Mouse (Mus musculus) c-Kit-positive CD71-negative TER-119-negative erythroid progenitor cells, embryonic 14.5 days (primary cell): ENCODE measurements around the gene Aoc1.
A peak's percentile ranks its signal among the peaks of the same experiment; 100 is the strongest.

Experiments used
- DNase-seq: peaks from one replicate; pipeline ENCODE4 v3.0.0-alpha.2; 2013; ENCODE audit warnings: low read depth

The Aoc1 gene

DNA sequence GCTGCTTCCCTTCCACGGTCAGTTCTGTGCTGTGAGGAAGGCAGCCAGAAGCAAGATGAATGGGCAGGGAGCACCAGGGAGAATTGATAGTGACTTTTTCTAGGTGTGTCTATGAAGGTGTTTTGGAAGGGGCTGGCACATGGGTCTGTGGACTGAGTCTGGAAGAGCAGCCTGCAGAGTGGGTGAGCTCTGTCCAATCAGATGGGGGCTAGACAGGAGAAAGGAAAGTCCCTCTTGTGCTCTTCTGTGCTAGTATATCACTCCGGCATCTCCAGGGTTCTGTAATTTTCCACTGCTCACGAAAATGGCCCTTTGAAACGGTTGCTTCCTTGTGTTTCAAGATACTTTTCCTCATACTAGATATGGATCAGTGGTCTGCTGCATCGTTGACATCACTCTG lies at the start of gene Aoc1:
Aoc1 (plus strand) TSS at position 301 of the 400 bp plus-strand sequence.
- no peak for DNase-seq

DNA sequence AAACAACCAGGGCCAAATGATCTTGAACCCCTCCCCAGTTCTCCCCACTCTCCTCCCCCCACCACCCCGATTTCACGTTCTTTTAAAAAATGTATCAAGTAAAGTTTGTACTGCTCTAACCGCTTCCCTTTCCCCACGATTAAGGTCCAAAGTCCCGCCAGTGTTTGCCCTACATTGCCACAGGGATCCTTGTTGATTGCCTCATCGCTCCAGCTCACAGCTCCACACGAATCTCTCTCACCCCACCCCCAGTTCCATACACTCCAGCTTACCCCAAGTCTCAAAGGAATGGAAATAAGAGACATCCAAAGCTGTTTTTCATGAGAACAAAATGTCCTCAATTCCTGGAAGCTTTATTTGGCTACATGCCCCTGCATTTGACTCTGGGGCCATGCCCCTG lies 47.7 kb upstream of the Aoc1 start:
- no peak for DNase-seq

DNA sequence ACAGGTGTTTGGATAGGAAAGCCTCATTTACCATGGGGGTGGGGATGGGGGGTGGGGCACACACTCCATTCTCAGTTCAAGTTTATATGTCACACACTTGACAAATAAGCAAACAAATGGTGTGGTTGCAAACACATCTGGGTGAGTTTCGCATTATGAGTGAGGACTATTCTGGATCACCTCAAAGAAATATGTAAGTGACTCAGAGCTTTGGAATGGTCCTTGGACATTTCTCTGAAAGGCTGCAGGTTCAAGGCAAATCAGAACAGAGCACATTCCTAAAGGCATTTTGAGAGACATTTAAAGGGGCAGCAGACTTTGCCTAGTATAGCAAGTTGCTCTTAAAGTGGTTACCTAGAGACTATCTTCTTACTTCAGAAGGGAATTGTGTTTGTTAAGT lies 43.7 kb upstream of the Aoc1 start:
- DNase-seq, result no peak

DNA sequence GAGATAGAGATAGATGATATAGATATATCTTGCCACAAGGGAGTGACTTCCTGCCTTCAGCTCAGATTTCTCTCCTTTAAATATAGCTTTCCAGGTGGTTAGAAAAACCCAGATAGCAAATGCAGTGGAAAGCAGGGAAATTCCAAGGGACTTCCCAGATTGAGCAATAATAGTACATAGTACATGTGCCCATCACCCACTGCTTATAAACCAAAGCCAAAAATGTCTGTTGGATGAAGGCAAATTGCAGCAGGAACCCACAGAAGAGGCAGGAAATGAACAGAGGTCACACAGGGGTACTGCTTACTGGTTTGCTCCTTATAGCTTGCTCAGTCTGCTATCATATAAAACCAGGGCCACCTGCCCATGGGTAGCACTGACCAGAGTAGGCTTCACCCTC lies 43.0 kb upstream of the Aoc1 start:
- DNase-seq, result no peak

DNA sequence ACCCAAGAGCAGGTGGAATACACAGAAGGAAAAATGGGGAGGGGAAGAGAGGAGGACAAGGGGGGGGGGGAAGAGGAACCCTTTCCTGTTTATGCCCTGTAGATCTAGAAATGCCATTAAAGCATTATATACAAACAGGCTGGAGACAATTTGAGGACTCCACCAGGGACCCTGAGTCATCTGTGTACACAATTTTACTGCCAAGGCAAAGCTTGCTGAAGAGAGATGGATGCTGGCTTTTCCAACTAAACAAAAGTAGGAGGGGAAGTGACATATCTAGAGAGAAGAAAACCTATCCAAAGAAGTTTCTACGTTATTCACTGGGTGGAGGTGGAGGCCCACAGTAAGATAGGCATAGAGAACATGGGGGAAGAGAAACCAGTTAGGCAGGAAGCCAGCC lies 42.5 kb upstream of the Aoc1 start:
- no peak for DNase-seq

DNA sequence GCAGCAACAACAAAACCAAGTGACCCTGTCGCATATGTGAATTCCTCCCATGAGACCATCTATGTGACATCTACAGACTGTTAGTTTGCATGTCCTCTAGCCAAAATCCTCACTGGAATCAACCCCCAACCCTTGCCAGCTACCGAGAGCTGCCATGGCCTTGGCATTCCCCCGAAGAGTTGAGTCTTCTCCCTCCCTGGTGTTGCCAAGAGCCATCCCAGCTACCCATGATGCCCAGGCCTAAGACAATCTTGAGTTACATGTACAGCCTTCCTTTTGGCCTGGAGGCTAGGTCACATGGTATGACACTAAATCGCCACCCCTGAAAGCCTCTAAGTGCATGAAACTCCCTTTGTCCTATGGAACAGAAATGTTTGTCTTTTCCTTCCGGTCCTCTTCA lies 41.6 kb upstream of the Aoc1 start:
- no peak for DNase-seq

DNA sequence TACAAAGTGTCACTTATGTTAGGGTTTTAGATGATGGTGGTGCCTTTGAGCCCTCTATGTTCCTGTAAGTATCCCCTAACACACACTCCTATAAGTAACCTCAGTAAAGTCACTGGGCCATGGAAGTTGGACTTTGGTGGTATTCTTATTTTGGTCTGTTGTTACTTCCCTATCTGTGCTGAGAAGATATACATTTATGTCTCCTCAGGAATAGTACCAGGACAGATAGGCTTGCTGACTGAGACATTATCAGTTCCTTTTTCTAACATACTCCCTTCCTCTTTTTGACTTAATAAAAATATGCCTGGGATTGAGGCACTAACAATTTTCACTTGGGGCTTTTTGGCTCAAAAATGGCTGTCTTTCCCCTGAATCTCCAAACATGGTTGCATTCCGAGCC lies 40.3 kb upstream of the Aoc1 start:
- DNase-seq, result no peak

DNA sequence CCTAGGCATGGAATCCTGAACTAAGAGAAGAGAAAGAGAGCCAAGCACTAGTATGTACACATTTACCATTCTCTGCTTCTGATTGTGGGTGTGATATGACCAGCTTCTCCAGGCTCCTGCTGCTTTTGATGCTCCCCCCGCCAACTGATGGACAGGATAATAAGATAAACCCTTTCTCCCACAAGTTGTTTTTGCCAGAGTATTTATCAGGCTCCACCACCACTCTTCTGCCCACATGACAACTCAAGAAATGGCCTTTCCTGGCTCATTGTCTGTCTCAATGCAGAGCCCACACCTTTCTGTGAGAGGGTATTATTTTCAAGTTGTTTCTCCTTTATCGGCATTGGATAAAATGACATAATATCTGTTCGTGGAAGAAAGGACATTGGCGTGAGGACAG lies 39.2 kb upstream of the Aoc1 start:
- no peak for DNase-seq

DNA sequence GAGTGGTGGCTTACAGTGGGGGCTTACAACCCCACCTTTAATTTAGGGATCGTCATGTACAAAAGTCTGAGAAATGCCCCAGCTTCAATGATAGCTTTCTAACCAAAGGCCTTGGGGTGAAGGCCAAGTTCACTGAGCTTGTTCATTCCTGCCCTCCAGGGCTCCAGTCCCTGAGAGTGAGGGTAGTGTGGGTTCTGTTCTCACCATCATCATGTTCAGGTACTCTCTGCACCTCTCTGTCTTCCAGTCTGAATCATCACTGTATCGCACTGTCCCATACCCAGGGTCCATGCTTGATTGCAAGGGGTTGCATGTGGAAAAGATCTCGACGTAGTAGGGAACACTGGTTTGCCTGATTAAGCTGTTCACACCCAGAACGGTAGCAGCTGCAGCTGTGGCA lies 37.5 kb upstream of the Aoc1 start:
- no peak for DNase-seq

DNA sequence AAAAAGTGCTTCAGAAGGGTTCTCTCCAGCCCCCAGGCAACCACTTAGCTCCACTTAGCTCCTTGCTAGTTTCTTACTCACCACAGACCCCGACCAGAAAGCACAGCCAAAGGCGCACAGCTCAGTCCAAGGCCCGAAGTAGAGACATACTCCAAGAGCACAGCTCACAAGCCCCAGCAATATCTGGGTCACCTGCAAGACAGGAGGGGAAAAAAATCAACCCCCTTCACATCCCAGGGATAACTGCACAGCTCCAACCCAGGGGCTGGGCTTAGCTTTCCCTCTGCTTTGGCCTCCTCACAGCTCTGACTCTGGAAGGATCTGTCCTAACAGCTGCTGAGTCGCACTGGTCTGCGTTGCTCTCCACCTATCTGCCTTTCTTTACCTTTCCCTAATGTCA lies 36.5 kb upstream of the Aoc1 start:
- DNase-seq, result no peak

DNA sequence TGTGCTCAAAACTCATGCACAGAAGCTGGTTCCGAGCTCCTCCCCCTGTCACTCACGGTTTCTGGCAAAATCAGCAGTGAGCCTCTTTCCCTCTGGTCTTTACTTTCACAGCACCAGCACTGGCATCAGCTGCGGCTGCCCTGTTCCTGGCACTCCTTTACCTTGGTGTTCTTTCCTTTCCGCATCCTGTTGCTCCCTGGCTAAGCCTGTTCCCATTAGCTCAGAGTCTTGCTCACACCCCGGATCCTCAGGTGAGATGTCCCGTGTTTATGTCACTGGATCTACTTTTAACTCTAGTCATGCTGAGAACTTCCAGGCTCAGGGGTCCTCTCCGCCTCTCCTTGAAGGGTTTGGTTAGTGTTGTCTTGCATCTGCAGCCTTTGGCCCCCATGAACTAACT lies 35.2 kb upstream of the Aoc1 start:
- DNase-seq, result no peak

DNA sequence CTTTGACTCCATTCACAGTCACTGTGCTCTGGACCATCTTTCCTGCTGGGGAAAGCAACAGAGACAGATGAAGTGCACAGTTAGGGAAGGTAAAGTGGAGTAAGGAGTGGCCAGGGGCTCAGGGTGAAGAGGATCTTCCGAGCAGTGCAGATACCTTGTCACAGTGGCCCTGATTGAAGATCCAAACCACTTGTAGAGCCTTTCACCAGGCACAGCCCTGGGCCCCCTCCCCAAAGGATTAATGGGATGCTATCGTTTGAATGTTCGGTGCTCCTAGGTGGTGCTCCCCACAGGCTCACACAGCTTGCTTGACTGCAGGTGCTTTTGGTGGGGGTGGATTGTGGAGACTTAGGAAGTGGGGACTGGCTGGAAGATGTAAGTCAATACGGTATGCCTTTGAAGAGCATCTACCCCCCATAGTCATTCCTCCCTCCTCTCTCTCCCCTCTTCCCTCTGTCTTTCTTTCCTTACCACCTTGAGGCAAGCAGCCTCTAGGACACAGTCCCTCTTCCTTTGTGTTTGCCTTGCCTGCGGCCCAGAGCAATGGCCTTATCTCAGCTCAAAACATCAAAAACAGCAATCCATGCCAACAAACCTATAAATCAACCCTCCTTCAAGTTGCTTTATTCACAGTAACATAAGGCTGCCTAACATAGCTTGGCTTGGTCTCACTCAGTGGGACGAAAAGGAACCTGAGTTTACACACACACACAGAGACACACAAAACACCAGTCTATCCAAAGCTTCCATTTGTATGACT lies 34.2 kb upstream of the Aoc1 start:
- DNase-seq, result no peak

DNA sequence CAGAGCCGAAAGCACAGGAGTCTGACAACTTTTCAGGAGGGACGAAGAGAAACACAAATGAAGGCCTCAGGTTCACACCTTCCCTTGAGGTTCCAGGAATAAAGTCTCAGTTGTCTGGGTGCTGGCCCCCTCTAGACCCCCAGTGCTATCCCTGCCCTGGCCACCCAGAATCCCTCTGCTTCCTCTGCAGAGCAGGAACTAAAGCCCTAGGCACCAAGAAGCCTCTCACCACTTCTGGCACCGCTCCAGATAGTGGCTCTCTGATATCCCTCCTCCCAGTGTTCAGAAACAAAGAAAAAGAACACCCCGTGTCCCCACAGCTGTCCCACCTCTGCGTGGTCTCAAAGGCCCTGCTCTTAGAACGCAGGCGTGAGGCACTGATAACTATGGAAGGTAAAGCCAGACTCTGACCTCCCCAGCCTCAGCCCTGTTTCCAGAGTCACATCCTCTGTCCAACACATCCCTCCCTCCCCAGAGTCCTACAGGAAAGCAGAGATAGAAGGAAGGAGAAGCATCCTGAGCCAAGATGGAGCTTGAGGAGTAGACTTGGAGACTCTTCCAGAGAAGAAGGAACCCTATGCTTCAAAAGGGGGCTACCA lies 32.2 kb upstream of the Aoc1 start, which contains the start of gene Tmem176a:
Tmem176a (plus strand) TSS at position 549 of the 599 bp plus-strand sequence.
- DNase-seq, result no peak

DNA sequence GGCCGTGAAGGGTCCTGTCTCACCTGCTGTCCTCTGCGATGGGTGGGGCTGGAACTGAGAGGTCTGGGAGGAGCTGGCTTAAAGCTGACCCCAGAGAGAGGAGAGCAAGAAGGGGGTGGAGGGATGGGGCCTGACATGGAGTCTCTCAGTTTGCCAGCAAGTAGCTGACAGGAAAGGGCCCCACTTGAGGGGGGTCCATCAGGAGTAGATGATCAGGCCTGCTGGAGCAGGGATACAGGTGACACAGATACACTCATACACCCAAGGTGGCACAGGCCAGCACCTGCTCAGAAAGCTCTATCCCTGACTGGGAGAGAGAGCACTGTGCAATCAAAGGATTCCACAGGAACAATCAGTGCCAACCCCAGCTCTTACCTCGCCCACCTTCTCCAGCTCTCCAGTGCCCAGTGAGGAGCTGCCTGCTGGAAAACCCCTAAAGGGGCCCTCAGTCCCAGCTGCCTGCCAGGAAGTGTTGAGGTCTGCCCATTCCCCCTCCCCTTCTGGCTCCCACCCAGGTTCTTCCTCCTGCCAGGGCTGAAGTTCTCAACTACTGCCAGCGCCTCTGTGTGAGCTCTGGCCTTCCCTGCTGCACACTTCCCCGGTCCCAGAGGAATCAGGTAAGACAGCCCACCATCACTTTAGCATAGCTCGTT lies 31.6 kb upstream of the Aoc1 start, which contains the start of gene Tmem176b:
Tmem176b (minus strand) TSS at position 524 of the 653 bp plus-strand sequence.
- peak; percentile 38 for DNase-seq

DNA sequence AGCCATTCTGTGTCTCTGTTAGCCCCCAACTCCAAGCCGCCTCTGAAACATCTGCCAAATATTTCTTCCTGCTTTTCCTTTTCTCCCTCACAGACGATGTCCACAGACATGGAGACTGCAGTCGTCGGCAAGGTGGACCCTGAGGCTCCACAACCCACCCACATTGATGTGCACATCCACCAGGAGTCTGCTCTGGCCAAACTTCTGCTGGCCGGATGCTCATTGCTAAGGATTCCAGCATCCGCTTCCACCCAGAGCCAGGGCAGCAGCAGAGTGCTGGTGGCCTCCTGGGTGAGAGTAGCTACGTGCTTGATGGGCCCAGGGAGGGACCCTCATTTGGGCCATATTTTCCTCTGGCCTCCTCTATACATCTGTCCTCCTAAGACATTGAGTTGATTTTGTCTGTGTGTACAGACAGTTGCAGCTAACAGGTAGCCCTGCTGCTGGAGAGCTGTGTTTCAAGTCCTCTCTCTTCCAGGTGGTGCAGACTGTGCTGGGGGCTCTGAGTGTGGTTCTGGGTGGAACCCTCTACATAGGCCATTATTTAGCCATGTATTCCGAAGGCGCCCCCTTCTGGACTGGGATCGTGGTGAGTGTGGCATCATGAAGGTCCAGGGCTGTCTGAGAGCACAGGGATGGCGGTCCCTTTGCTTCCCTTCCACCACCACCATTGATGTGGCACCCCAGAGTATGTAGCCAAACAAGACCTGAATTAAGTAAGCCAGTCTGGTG lies 30.4 kb upstream of the Aoc1 start:
- DNase-seq, result no peak

DNA sequence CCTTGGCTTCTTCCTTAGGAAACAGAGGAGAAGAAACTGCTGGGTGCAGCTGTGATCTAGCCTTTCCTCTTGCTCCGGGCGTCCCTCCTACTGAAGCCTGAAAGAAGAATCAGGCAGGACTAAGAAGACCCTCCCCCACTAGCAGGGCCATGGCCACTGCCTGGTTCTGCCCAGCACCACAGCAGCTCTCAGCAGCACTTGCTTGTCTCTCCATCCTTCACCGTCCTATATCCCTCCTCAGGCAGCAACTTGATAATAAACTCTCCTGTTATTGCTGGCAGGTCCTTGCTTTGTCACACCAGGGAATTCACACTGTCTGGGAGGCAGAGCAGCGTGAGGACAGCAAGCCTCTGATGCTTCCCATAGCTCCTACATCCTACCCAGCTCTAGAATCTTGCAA lies 27.6 kb upstream of the Aoc1 start:
- DNase-seq, result no peak

DNA sequence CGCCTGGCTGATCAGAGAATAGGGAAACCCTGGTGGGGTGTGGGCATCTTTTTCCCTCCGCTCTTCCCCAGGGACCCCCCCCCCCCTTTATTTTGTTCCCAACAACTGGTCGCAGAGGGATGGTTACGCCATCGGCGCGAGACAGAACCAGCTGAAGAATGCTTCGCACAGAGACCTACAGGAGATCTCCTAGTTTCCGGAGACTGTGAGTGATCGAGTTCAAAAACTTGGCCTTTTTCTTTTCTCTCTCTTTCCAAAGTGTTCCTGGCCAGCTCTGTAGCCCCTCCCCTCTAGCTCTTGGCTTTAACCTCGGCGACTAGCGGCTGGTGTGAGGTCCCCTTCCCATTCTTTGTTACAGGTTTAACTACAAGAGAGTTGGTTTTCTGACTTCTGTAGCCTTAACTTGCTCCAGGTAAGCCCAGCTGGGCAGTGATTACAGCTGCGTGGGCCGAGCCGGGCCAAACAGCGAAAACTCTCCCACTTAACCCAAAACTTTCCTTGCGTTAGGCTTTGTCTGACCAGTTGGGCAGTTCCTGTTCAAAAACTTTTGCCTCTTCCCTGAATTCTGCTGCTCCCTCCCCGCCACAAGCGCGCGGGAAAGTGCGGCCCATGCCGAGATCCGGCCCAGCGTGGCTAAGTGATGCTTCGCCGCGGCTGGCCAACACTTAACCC lies 20.7 kb upstream of the Aoc1 start:
- DNase-seq, result no peak

DNA sequence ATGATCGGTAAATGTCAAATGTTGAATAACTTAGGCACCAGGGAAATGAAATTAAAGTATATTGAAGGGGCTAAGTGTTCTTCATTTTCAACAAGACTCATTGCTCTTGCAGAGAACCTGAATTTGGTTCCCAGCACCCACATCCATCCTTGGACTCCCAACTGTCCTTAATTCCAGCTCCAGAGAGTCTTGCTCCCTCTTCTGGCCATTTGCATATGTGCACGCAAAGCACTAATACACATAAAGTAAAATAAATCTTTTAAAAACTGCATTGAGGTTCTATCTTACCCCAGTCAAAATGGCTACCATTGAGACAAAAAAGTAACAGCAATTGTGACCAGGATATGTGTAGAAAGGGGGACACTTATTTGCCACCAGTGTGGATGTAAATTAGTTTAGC lies 18.5 kb upstream of the Aoc1 start:
- DNase-seq, result no peak

DNA sequence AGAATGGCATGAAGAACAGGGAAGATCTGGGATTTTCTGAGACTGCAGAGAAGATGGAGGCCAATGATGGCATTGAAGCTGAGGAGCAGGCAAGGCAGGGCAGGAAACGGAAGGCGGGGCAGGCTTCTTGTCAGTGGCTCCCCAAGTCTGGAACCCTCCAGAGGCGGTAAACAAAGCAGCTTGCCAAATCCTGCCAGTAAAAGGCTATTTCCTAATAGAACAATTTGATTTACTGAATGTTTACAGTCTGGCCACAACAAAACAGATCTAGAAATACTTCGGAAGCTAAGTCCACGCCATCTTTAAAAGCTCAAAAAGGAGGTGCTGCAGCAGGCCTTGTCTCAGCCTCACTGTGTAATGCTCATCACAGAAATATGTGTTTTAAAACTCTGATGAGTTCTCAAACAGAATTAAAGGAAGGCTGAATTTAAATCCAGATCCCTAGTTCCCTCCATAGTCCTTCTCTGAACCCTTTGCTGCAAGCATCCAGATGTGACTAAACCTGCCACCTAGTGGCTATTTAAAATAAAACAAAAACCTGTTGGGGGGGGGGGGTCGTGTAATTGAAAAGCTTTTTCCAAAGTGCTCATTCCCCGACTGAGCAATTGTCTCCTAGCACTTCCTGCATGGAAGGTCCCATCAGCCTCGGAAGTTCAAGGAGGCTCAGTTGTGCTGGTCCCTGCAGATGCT lies 14.9 kb upstream of the Aoc1 start:
- DNase-seq, result no peak

DNA sequence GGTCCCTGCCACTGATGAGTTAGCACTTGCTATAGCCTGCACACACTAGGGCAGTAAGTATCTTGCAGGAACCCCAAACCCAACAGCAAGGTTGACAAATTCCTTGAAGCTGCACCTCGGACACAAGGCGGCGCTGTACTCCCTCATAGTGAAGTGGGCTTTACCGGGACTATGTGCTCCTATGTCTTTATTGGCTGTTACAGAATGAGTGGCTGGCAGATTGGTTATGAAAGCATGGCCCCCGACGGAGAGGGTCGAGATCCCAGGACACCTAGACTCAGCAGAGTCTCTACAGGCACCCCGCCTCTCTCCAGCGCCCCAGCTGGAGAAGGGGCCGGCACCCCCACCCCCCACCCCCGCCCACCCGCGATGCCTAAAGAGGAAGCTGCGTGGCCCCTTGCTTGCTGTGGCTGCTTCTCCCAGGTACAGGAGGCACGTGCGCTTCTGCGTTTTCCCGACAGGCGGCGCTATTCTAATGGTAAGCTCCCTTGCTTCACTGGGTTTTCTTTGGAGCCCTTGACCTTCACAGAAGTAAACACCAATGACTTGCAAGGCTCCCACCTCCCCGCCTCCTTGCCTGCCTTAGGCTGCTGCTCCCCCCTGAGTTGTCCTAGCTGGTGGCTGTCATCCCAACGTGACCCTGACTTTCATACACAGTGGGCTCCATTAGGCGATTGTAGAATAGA lies 12.4 kb upstream of the Aoc1 start:
- peak; percentile 76 for DNase-seq

DNA sequence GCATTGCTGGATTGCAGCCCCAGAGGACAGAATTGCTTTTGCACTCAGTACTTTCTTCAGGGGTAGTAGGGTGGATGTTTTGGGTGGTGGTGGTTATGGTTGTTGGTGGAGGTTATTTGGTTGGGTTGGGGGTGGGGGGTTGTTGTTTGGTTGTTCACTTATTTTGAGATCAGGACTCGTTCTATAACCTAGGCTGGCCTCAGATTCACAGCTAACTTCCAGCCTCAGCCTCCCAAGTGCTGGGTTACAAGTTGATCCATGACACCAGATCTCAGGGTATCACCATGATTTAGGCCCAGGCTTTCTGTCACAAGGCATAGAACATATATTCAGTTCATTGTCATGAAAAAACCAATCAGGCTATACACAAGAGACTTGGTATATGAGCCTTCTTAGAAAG lies 11.8 kb upstream of the Aoc1 start:
- DNase-seq, result no peak
